Mouse (Mus musculus) neural tube, embryonic 15.5 days (tissue): Measurements from ENCODE around the gene Casc1. TPM values are rescaled to one million over a fixed set of nuclear protein-coding genes. Genes with fewer than 3 reads are reported as not detected.
"Not testable (repeated sequence)": the region's sequence is repeated elsewhere in the genome, so short reads cannot be mapped to it uniquely, and the experiment has no call there.

Experiments used
- ATAC-seq: fragments of 200-750 bp; cut with Nextera tagmentation; 2 replicates; pipeline ENCODE4 v1.8.0; 2017; ENCODE audit warnings: mild to moderate bottlenecking, moderate TSS enrichment, moderate library complexity; ENCODE audit not compliant: low FRiP score
- H3K27ac ChIP-seq: fragments of 300-500 bp; sonication (generic); replicated peaks from 2 replicates; pipeline ENCODE4 v1.5.1; 2015; ENCODE audit warnings: mild to moderate bottlenecking, inconsistent platforms
- H3K27me3 ChIP-seq: fragments of 300-500 bp; sonication (generic); replicated peaks from 2 replicates; pipeline ENCODE4 v1.6.1; 2015; ENCODE audit warnings: inconsistent platforms
- H3K36me3 ChIP-seq: fragments of 300-500 bp; sonication (generic); 2 replicates; pipeline ENCODE4 v1.6.1; 2015; ENCODE audit warnings: inconsistent platforms
- H3K4me1 ChIP-seq: fragments of 300-500 bp; sonication (generic); 2 replicates; pipeline ENCODE4 v1.6.1; 2015; ENCODE audit warnings: inconsistent platforms
- H3K4me2 ChIP-seq: fragments of 300-500 bp; sonication (generic); 2 replicates; pipeline ENCODE4 v1.6.1; 2015; ENCODE audit warnings: inconsistent platforms, mild to moderate bottlenecking, moderate library complexity
- H3K4me3 ChIP-seq: fragments of 300-500 bp; sonication (generic); replicated peaks from 2 replicates; pipeline ENCODE4 v1.5.1; 2015; ENCODE audit warnings: mild to moderate bottlenecking, inconsistent platforms
- H3K9ac ChIP-seq: fragments of 300-500 bp; sonication (generic); replicated peaks from 2 replicates; pipeline ENCODE4 v1.6.1; 2015; ENCODE audit warnings: mild to moderate bottlenecking, inconsistent platforms
- H3K9me3 ChIP-seq: fragments of 300-500 bp; sonication (generic); replicated peaks from 2 replicates; pipeline ENCODE4 v1.6.1; 2016; ENCODE audit warnings: inconsistent platforms
- WGBS: fragments of 180-500 bp; shearing (Covaris S2); methylation state at CpG from one replicate; pipeline ENCODE4 v1.1.7; 2015; ENCODE audit warnings: mixed read lengths; 5-methylcytosine and 5-hydroxymethylcytosine counted together
- polyA plus RNA-seq: library from polyadenylated mRNA; unstranded; fragments of >200 nt; fragmentation: Nextera tagmentation; extraction: Ambion mirVana; gene quantifications from 2 replicates; pipeline ENCODE4 v1.2.1, GENCODE M21; 2015

Gene Casc1
- polyA plus RNA-seq, 1 experiment from 2014 or later = 0.70 TPM

DNA sequence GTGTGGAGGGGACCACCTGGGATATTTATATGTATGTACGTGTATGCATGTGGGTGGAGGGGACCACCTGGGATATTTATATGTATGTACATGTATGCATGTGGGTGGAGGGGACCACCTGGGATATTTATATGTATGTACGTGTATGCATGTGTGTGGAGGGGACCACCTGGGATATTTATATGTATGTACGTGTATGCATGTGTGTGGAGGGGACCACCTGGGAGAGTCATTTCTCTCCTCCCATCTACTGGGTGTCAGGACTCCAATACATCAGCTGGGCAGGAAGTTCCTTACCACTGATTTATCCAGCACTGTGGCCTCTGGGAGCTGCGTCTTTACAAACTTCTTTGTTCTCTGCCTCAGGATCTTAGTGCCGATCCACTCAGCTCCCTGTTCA is 77.8 kb downstream of the Casc1 start:
- H3K27me3 ChIP-seq, H3K27ac ChIP-seq, ATAC-seq, H3K9me3 ChIP-seq, H3K4me2 ChIP-seq, H3K4me3 ChIP-seq, H3K9ac ChIP-seq, H3K4me1 ChIP-seq, H3K36me3 ChIP-seq: not testable (repeated sequence)
- WGBS = 81% methylated on average over 5 of the region's 5 CpGs

DNA sequence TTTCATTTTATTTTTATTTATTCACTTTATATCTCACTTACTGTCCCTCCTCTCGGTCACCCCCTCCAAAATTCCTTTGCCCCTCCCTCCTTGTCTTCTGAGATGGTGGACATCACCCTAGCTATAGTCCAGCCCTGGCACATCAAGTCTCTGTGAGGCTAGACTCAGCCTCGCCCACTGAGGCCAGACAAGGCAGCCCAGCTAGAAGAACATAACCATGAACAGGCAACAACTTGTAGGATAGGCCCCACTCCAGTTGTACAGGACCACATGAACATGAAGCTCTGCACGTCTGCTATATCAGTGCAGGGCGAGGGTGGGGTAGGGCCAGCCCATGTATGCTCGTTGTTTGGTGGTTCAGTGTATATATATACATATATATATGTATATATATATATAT is 78.8 kb downstream of the Casc1 start:
- 88% methylated on average over 5 of the region's 5 CpGs for WGBS
- Histone ChIP-seq H3K9ac (no peak overlapping the region), H3K27me3 (no peaks in the 10 kb centered on the region)

DNA sequence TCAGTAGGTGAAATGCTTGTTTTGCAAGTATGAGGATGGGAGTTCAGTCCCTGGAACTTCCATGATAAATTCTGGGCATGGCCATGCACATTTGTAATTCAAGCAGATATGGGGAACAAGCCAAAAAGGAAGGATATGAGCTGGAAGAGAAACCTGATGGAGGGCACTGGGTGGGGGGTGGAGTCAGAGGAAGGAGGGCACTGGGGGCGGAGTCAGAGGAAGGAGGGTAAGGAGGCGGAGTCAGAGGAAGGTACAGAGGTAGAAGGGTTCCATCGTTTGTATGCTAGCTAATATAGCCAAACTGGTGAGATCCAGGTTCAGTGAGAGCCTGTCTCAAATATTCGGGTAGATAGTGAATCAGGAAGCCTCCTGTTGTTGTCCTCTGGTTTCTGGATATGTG is 81.2 kb downstream of the Casc1 start:
- H3K4me1 ChIP-seq = peaks cover 3% of the 10 kb centered on the region; the same call in 1 of the 2 replicates
- no peak overlapping the region for H3K4me2 ChIP-seq
- H3K27ac ChIP-seq = no peak overlapping the region
- H3K9ac ChIP-seq = no peak overlapping the region
- ATAC-seq = no peak
- WGBS = 83% methylated on average over 4 of the region's 4 CpGs
- no peaks in the 10 kb centered on the region for H3K27me3 ChIP-seq
- no peak overlapping the region for H3K4me3 ChIP-seq
- no peaks in the 10 kb centered on the region for H3K36me3 ChIP-seq
- H3K9me3 ChIP-seq = no peaks in the 10 kb centered on the region

More for the DNA sequence above, 78.8 kb downstream of the Casc1 start:
- Histone ChIP-seq H3K4me3 (no peak overlapping the region), H3K27ac (no peak overlapping the region), H3K4me1 (no peaks in the 10 kb centered on the region), H3K9me3 (no peaks in the 10 kb centered on the region), H3K4me2 (no peak overlapping the region), H3K36me3 (no peaks in the 10 kb centered on the region)
- ATAC-seq = no peak

DNA sequence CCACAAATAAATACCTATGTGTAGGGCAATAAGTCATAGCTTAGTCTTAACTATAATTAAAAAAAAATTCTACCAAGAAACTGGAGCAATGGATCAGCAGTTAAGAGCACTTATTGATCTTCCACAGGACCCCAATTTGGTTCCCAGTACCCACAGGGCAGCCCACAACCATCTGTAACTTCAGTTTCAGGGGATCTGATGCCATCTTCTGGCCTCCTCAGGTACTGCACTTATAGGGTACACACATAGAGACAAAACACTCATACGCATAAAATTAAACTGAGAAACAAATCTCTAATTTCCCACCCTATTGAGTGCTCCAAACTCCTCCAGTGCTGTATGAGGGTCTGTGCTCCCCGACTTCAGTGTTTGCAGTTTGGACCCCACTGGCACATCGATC is 83.2 kb downstream of the Casc1 start:
- Histone ChIP-seq H3K27me3 (no peaks in the 10 kb centered on the region), H3K4me3 (no peak overlapping the region), H3K9me3 (no peaks in the 10 kb centered on the region), H3K4me2 (no peak overlapping the region), H3K4me1 (peaks cover 3% of the 10 kb centered on the region; the same call in 1 of the 2 replicates), H3K9ac (no peak overlapping the region), H3K27ac (no peak overlapping the region), H3K36me3 (no peaks in the 10 kb centered on the region)
- ATAC-seq = no peak
- 98% methylated on average over 3 of the region's 3 CpGs for WGBS

DNA sequence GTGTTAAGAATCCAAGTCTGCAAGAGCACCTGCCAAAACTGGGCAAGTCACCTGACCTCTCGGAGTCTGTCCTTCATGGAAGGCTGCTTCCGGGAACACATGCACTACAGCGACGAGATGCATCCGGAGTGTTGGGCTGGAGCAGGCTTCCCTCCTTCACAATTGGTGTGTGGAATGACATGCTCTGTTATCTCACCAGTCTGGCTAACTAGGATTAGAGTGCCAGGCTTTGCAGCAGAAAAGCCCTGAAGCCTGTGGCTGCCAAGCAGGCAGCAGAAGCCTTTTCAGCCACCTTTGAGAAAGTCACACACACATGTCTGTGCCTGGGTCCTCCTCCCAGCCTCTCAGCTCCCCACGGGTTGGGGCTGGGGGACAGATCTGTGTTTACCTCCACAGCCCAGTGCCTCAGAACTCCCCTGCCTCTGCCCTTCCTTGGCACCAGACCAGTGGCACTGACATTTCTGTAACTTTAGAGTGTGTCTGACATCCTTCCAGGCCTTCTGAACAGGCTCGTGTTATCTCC is 85.2 kb downstream of the Casc1 start:
- Histone ChIP-seq H3K9ac (no peak overlapping the region), H3K9me3 (no peaks in the 10 kb centered on the region), H3K27ac (no peak overlapping the region), H3K27me3 (no peaks in the 10 kb centered on the region), H3K36me3 (no peaks in the 10 kb centered on the region), H3K4me1 (peaks cover 6% of the 10 kb centered on the region; the same call in 1 of the 2 replicates), H3K4me3 (no peak overlapping the region), H3K4me2 (no peak overlapping the region)
- 76% methylated on average over 7 of the region's 7 CpGs for WGBS
- no peak for ATAC-seq

Other genes with a start within 250 kb of the Casc1 start
- gene Bcat1, start 134.8 kb downstream of the Casc1 start, polyA plus RNA-seq = 94.5 and 116 TPM in 2 replicates
- 0.60 and 16.0 TPM in 2 replicates for gene Lrmp, start 95.4 kb downstream of the Casc1 start, polyA plus RNA-seq
- gene Etfrf1, start 129 bp upstream of the Casc1 start, polyA plus RNA-seq = 24.0 and 24.4 TPM in 2 replicates
- gene Kras, start 39.2 kb upstream of the Casc1 start, polyA plus RNA-seq = 69.6 and 76.5 TPM in 2 replicates